Mouse (Mus musculus) embryonic fibroblast, embryonic 13.5 days (primary cell): ENCODE results near the gene Ptgis.

ENCODE experiments used
- CTCF ChIP-seq: IDR thresholded peaks from 2 replicates; pipeline ENCODE4 v1.5.1; 2011; ENCODE audit warnings: mild to moderate bottlenecking, control low read depth, low read length, moderate library complexity, borderline replicate concordance; ENCODE audit not compliant: insufficient read depth
- POLR2A ChIP-seq: IDR thresholded peaks from 2 replicates; pipeline ENCODE4 v1.6.1; 2011; ENCODE audit warnings: low read depth, mild to moderate bottlenecking, control low read depth, low read length, moderate library complexity

- TF ChIP-seq CTCF, result no peak
- TF ChIP-seq POLR2A, result no peak
Observed at GRCm38 (mm10) chr2:167254808-167255207, 14.4 kb upstream of the Ptgis start.
